Mouse (Mus musculus): ENCODE measurements around the gene Sipa1l1. TPM values are rescaled to one million over a fixed set of nuclear protein-coding genes. Genes with fewer than 3 reads are reported as not detected.

The Sipa1l1 gene
- polyA plus RNA-seq, 1 experiment from 2014 or later, result 23.8 TPM

DNA sequence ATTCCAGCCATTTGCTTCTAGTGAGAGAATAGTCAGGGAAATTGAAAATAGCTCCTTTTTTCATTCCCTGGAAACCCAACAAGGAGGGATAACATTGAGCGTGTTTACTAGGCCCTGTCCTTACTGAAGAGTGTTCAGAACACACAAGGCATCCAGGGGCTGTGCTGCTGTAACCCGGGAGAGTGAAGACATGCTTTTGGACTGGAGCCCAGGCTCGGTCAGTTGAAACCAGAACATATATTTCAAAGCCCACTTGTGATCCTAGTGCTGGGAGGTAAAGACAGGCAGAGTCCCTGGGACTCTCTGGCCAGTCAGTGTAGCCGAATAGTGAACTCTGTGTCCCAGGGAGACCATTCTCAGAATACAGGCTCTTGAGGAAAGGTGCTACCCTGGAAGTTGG lies 68.8 kb downstream of the Sipa1l1 start:
- Histone ChIP-seq H3K27me3 (replicated peaks) (no peaks in the 10 kb centered on the region), H3K9me3 (no peaks in the 10 kb centered on the region), H3K4me1 (replicated peaks) (0 out of 2 replicates have a peak, but pooled peaks cover 2% of the 10 kb centered on the region), H3K9ac (no peak overlapping the region), H3K27ac (no peak overlapping the region), H3K4me3 (replicated peaks) (no peak overlapping the region), H3K36me3 (no peaks in the 10 kb centered on the region), H3K4me2 (replicated peaks) (no peak overlapping the region)
- WGBS, result 44% methylated on average over 4 of the region's 4 CpGs
- no peak for ATAC-seq

DNA sequence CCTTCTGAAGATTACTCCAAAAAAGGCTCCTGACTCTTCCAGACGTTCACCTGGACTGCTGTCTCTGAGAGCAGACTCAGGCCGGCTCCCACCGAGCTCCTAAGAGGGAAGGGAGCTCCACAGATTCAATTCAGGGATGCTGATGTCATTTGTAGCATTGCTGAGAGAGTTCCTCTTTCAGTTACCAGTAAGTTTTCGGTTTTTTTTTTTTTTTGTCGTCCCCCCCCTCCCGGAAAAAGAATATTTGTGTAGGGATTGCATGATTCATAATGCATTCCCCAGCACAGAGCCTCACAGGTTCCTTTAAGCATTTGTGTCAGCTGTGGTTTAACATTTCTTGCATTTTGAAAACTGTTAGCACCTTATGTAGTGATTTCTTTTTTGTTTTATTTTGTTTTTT lies 71.6 kb downstream of the Sipa1l1 start:
- H3K9ac ChIP-seq, result no peak overlapping the region
- H3K4me2 ChIP-seq (replicated peaks), result no peak overlapping the region
- H3K9me3 ChIP-seq, result no peaks in the 10 kb centered on the region
- WGBS, result 74% methylated on average over 6 of the region's 6 CpGs
- H3K27me3 ChIP-seq (replicated peaks), result no peaks in the 10 kb centered on the region
- peaks cover 2% of the 10 kb centered on the region; the same call in 1 of the 2 replicates for H3K4me1 ChIP-seq (replicated peaks)
- ATAC-seq, result no peak
- H3K36me3 ChIP-seq, result no peaks in the 10 kb centered on the region
- H3K4me3 ChIP-seq (replicated peaks), result no peak overlapping the region
- no peak overlapping the region for H3K27ac ChIP-seq

DNA sequence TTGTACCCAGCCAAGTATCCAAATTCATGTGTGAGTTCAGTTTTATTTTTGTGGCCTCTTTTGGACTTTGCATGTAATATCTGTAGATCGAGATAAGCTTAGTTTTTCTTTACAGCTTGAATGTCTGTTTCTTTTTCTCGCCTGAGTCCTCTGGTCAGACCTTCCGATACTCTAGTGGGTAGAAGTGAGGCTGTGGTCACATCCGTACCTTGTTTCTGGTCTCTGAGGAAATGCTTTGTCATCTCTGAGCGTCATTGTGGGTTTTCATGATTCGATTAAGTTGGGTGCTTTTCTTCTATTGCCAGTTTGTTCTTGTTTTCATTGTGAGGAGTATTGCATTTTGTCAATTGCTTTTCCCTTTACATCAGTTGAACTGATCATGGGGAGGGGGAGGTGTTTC lies 76.1 kb downstream of the Sipa1l1 start:
- ATAC-seq, result no peak
- H3K36me3 ChIP-seq, result no peaks in the 10 kb centered on the region
- no peak overlapping the region for H3K4me3 ChIP-seq (replicated peaks)
- H3K9me3 ChIP-seq, result no peaks in the 10 kb centered on the region
- no peak overlapping the region for H3K27ac ChIP-seq
- no peak overlapping the region for H3K4me2 ChIP-seq (replicated peaks)
- H3K9ac ChIP-seq, result no peak overlapping the region
- peaks cover 12% of the 10 kb centered on the region for H3K4me1 ChIP-seq (replicated peaks)
- H3K27me3 ChIP-seq (replicated peaks), result no peaks in the 10 kb centered on the region
- 77% methylated on average over 6 of the region's 6 CpGs for WGBS

GRCm38 (mm10) chr12:82246422-82246821 lies 77.3 kb downstream of the Sipa1l1 start:
- no peaks in the 10 kb centered on the region for H3K36me3 ChIP-seq
- H3K9ac ChIP-seq, result no peak overlapping the region
- H3K4me1 ChIP-seq (replicated peaks), result peaks cover 12% of the 10 kb centered on the region
- WGBS, result 40% methylated on average over 3 of the region's 3 CpGs
- H3K4me2 ChIP-seq (replicated peaks), result no peak overlapping the region
- 0 out of 2 replicates have a peak overlapping the region, but pooled peaks have one; percentile 56 for H3K27ac ChIP-seq
- no peaks in the 10 kb centered on the region for H3K9me3 ChIP-seq
- ATAC-seq, result peak; percentile 74
- no peak overlapping the region for H3K4me3 ChIP-seq (replicated peaks)
- H3K27me3 ChIP-seq (replicated peaks), result no peaks in the 10 kb centered on the region

DNA sequence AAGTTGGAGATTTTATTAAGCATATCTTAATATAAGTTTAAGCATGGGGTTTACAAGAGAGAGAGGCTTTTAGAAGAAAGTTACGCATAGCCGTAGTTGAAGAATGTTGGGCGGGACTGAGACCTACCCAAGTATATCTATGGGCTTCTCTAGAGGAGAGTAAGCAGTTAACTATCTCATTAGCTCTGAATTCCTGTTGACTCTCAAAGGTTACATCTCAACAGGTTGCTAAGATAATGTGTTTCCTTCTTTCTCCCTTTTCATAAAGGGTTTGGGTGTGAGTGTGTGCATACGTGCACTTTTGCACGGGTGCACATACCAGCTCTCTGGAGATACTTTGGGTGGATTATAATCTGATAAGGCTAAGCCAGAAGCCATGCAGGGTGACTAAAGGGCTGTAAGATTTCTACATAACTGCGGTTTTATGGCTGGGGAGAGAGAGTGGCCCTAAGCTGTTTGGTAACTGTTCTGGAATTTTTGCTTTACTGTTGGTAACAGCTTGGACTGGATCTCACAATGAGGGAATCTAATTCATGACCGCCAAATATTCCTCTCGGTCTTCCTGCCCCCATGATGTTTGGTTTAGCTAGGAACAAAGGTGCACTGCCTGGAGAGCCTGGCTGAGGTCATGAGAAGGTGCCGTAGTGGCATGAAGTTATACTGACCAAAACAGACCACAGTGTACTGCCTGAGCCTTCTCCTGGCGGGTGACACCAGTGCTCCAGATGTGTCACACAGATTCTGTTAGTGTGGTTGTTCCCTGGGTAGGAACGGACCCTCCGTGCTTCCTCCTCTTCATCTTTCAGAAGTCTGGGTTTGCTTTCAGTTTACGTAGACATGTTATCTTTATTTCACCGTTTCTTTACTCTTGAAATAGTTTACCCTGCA lies 78.5 kb downstream of the Sipa1l1 start:
- H3K27me3 ChIP-seq (replicated peaks), result no peaks in the 10 kb centered on the region
- H3K4me2 ChIP-seq (replicated peaks), result no peak overlapping the region
- ATAC-seq, result peak; percentile 87
- H3K9me3 ChIP-seq, result no peaks in the 10 kb centered on the region
- no peak overlapping the region for H3K4me3 ChIP-seq (replicated peaks)
- peaks cover 12% of the 10 kb centered on the region for H3K4me1 ChIP-seq (replicated peaks)
- no peak overlapping the region for H3K9ac ChIP-seq
- 66% methylated on average over 14 of the region's 14 CpGs for WGBS
- H3K27ac ChIP-seq, result peak overlapping the region; percentile 56; the same call in 1 of the 2 replicates
- H3K36me3 ChIP-seq, result no peaks in the 10 kb centered on the region

- ATAC-seq, result no peak
- 85% methylated on average over 3 of the region's 3 CpGs for WGBS
Observed at GRCm38 (mm10) chr12:82248501-82248900, 79.4 kb downstream of the Sipa1l1 start.

DNA sequence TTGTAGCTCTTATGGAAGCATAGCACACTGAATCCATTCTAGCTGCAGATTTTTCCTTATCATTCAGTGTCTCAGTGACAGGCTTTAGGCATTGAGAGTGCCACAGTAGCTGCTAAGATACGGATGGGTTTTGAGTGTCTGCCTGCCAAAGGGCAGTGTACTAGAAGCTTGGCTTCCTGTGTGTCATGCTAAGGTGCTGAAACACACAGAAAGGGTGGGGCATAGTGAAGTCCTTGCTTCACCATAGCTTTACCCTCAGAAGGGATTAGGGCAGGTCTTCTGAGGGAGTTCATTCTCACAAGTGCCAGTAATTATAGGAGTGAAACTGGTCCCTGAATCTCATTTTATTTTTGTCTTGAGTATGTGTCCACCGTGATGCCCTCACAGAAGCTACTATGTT lies 82.2 kb downstream of the Sipa1l1 start:
- Histone ChIP-seq H3K9me3 (no peaks in the 10 kb centered on the region), H3K27ac (no peak overlapping the region), H3K4me1 (replicated peaks) (peaks cover 12% of the 10 kb centered on the region), H3K4me3 (replicated peaks) (no peak overlapping the region), H3K36me3 (no peaks in the 10 kb centered on the region), H3K9ac (no peak overlapping the region), H3K4me2 (replicated peaks) (no peak overlapping the region), H3K27me3 (replicated peaks) (no peaks in the 10 kb centered on the region)
- ATAC-seq, result no peak
- WGBS, result 88% methylated on average over 2 of the region's 2 CpGs

More at GRCm38 (mm10) chr12:82248501-82248900, 79.4 kb downstream of the Sipa1l1 start:
- Histone ChIP-seq H3K36me3 (no peaks in the 10 kb centered on the region), H3K4me1 (replicated peaks) (peaks cover 12% of the 10 kb centered on the region), H3K9me3 (no peaks in the 10 kb centered on the region), H3K27me3 (replicated peaks) (no peaks in the 10 kb centered on the region), H3K27ac (no peak overlapping the region), H3K9ac (no peak overlapping the region), H3K4me3 (replicated peaks) (no peak overlapping the region), H3K4me2 (replicated peaks) (no peak overlapping the region)

DNA sequence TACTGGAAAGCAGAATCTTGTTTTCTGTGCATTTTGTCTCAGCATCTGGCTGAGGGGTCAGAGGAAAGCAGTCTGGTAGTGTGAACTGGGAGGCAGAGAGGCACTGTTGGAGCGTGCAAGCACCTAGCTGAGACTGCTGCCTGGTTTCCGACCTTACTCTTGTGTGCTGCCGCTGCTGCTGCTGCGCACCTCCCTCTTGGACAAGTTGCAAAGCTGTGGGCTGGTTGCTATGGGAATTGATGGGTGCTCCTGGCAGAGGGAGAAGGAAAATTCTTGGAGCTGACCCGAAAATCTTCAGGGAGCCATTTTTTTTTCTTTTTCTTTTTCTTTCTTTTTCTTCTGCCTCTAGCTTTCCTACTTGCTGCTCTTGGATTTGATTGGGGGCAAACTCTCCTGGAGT lies 85.0 kb downstream of the Sipa1l1 start:
- no peak overlapping the region for H3K4me3 ChIP-seq (replicated peaks)
- H3K9ac ChIP-seq, result no peak overlapping the region
- H3K9me3 ChIP-seq, result no peaks in the 10 kb centered on the region
- ATAC-seq, result no peak
- no peaks in the 10 kb centered on the region for H3K27me3 ChIP-seq (replicated peaks)
- no peak overlapping the region for H3K27ac ChIP-seq
- WGBS, result 68% methylated on average over 5 of the region's 5 CpGs
- H3K4me2 ChIP-seq (replicated peaks), result no peak overlapping the region
- H3K36me3 ChIP-seq, result no peaks in the 10 kb centered on the region
- H3K4me1 ChIP-seq (replicated peaks), result no peaks in the 10 kb centered on the region

- peak; percentile 75 for ATAC-seq
- Histone ChIP-seq H3K9me3 (no peaks in the 10 kb centered on the region), H3K4me1 (replicated peaks) (no peaks in the 10 kb centered on the region), H3K4me2 (replicated peaks) (no peak overlapping the region), H3K27ac (no peak overlapping the region), H3K27me3 (replicated peaks) (no peaks in the 10 kb centered on the region), H3K9ac (no peak overlapping the region), H3K36me3 (no peaks in the 10 kb centered on the region), H3K4me3 (replicated peaks) (no peak overlapping the region)
- WGBS, result 83% methylated on average over 5 of the region's 5 CpGs
Observed at GRCm38 (mm10) chr12:82256012-82256411, 86.9 kb downstream of the Sipa1l1 start.

DNA sequence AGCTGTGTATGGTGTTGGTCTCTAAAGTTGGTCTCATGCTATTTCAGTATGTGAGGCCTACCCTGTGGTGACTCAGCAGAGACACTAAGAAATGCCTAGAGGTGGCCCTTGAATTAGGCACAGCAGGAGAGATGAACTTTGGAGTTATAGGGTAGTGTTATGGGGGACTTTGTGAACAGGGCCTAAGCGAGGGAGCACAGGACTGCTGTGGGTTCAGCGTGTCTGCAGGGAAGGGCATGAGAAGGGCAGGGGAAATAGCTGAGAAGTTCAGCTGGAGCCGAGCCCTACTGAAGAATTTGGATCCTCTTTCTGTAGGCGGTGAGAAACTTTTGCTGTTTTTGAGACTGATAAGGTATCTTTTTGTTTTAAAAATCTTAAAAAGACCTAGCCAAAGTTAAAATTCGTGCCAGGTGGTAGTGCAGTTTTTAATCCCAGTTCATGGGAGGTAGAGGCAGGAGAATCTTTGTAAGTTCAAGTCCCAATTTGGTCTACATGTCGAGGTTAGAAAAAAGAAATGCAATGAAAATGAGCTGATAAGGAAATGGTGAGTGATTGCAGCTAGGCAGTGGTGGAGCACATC lies 87.9 kb downstream of the Sipa1l1 start:
- no peaks in the 10 kb centered on the region for H3K36me3 ChIP-seq
- ATAC-seq, result no peak
- no peaks in the 10 kb centered on the region for H3K9me3 ChIP-seq
- no peak overlapping the region for H3K9ac ChIP-seq
- 85% methylated on average over 6 of the region's 6 CpGs for WGBS
- H3K4me1 ChIP-seq (replicated peaks), result no peaks in the 10 kb centered on the region
- no peaks in the 10 kb centered on the region for H3K27me3 ChIP-seq (replicated peaks)
- H3K27ac ChIP-seq, result no peak overlapping the region
- no peak overlapping the region for H3K4me2 ChIP-seq (replicated peaks)
- no peak overlapping the region for H3K4me3 ChIP-seq (replicated peaks)

DNA sequence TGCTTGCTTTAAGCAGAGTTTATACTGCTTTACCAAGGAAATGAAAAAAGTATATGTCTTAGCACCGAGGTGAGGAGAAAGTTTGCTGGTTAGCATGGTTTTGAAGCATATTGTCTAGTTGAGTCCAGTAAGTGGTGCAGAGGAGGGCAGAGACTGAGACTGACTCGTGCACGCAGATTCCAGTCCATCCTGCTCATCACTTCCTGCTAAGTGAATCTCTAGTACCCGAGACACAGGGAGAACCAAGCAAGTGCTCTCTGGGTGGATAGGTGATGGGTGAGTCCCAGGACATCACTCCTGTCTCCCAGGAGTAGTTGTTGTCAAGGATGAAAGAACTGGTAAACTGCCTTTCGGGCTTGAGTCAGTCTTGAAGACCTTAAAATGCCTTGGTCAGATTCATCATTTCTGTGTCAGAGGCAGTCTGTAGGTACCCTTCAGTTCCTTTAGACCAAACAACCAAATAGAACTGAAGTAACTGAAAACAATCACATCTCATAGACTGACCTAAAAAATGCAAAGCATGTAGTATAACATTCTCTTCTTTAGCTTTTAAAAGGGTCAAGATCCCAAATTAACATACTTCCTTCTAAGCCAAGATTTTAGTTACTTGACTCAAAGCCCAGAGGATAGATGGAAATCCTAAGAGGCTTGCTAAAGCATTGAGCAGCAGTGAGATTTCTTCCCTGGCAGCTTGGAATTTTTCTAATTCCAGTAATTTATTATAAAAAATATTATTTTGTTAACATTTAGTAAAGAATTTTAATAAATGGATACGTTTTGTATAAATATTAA lies 89.1 kb downstream of the Sipa1l1 start:
- Histone ChIP-seq H3K27me3 (replicated peaks) (no peaks in the 10 kb centered on the region), H3K4me1 (replicated peaks) (no peaks in the 10 kb centered on the region), H3K36me3 (no peaks in the 10 kb centered on the region), H3K9me3 (no peaks in the 10 kb centered on the region), H3K9ac (no peak overlapping the region), H3K4me2 (replicated peaks) (no peak overlapping the region), H3K4me3 (replicated peaks) (no peak overlapping the region), H3K27ac (no peak overlapping the region)
- no peak for ATAC-seq
- WGBS, result 68% methylated on average over 6 of the region's 6 CpGs

DNA sequence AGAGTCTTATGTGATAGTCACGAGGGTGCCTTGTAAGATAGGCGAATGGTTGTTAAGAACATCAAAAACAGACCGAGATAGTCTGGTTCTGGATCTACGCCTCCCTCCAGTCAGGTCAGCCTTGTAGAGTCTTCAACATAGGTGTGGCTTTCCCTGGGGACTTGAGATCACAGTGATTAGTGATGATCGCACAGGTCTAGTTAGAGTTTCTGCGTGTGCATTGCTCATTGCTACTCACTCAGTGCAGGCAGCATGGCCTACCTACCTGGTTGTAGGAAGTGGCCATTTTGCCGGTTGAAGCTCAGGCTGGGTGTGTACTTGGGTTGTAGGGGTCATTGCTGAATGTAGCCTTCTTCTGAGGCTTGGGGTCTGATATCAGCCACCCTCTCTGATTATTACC lies 94.3 kb downstream of the Sipa1l1 start:
- no peak overlapping the region for H3K4me3 ChIP-seq (replicated peaks)
- no peaks in the 10 kb centered on the region for H3K27me3 ChIP-seq (replicated peaks)
- no peaks in the 10 kb centered on the region for H3K36me3 ChIP-seq
- H3K4me2 ChIP-seq (replicated peaks), result no peak overlapping the region
- H3K27ac ChIP-seq, result no peak overlapping the region
- no peak for ATAC-seq
- H3K9me3 ChIP-seq, result no peaks in the 10 kb centered on the region
- H3K9ac ChIP-seq, result no peak overlapping the region
- WGBS, result 91% methylated on average over 7 of the region's 7 CpGs
- H3K4me1 ChIP-seq (replicated peaks), result 0 out of 2 replicates have a peak, but pooled peaks cover 10% of the 10 kb centered on the region

Measured in intestine, embryonic 15.5 days (tissue).